Mouse (Mus musculus) myocyte (in vitro differentiated cells): ENCODE data around the gene Lime1. TPM values are rescaled to one million over a fixed set of nuclear protein-coding genes. Genes with fewer than 3 reads are reported as not detected.

Experiments used
- H3K27me3 ChIP-seq: one replicate; pipeline ENCODE4 v1.6.1; 2011; ENCODE audit not compliant: control insufficient read depth, insufficient read depth, insufficient read length
- H3K36me3 ChIP-seq: one replicate; pipeline ENCODE4 v1.6.1; 2011; ENCODE audit not compliant: control insufficient read depth, insufficient read depth
- H3K4me2 ChIP-seq: one replicate; pipeline ENCODE4 v1.6.1; 2011; ENCODE audit warnings: low read depth, control low read depth
- H3K4me3 ChIP-seq: one replicate; pipeline ENCODE4 v1.5.1; 2011; ENCODE audit warnings: mild to moderate bottlenecking, control low read depth, moderate library complexity
- H3K79me2 ChIP-seq: one replicate; pipeline ENCODE4 v1.6.1; 2011; ENCODE audit not compliant: control insufficient read depth, insufficient read depth
- H3ac ChIP-seq: one replicate; pipeline ENCODE4 v1.6.1; 2011; ENCODE audit not compliant: control insufficient read depth, insufficient read length
- CEBPB ChIP-seq: IDR thresholded peaks from 2 replicates; pipeline ENCODE4 v1.6.1; 2011; ENCODE audit warnings: mild to moderate bottlenecking, moderate library complexity; ENCODE audit not compliant: poor library complexity, insufficient read depth, severe bottlenecking
- E2F4 ChIP-seq: IDR thresholded peaks from one replicate; pipeline ENCODE4 v1.6.1; 2011; ENCODE audit warnings: mild to moderate bottlenecking, control low read depth, moderate library complexity; ENCODE audit not compliant: insufficient read depth
- MAX ChIP-seq: IDR thresholded peaks from one replicate; pipeline ENCODE4 v1.6.1; 2011; ENCODE audit warnings: low read depth, mild to moderate bottlenecking, control low read depth
- MYOD1 ChIP-seq, 3 experiments: IDR thresholded peaks; one replicate each; pipeline ENCODE4 v1.6.1; 2011; ENCODE audit warnings: control low read depth in 2 of 3, low read depth in 2 of 3, mild to moderate bottlenecking in 2 of 3, moderate library complexity in 1 of 3; ENCODE audit not compliant: insufficient read length in 2 of 3, control insufficient read depth in 1 of 3
- MYOG ChIP-seq, 3 experiments: IDR thresholded peaks; one replicate each; pipeline ENCODE4 v1.6.1; 2011; ENCODE audit warnings: control low read depth in 2 of 3, low read depth in 2 of 3, mild to moderate bottlenecking in 2 of 3; ENCODE audit not compliant: insufficient read length in 2 of 3, control insufficient read depth in 1 of 3, insufficient read depth in 1 of 3
- POLR2A ChIP-seq: IDR thresholded peaks from one replicate; pipeline ENCODE4 v1.6.1; 2011; ENCODE audit warnings: low read depth, mild to moderate bottlenecking, control low read depth, moderate library complexity; ENCODE audit not compliant: insufficient read length
- POLR2AphosphoS2 ChIP-seq: IDR thresholded peaks from one replicate; pipeline ENCODE4 v1.6.1; 2011; ENCODE audit warnings: low read depth, control low read depth; ENCODE audit not compliant: insufficient read length
- REST ChIP-seq: IDR thresholded peaks from one replicate; pipeline ENCODE4 v1.6.1; 2011; ENCODE audit warnings: mild to moderate bottlenecking, control low read depth, moderate library complexity; ENCODE audit not compliant: insufficient read depth, insufficient read length
- SRF ChIP-seq: IDR thresholded peaks from one replicate; pipeline ENCODE4 v1.6.1; 2011; ENCODE audit warnings: low read depth; ENCODE audit not compliant: control insufficient read depth, insufficient read length
- TCF12 ChIP-seq: IDR thresholded peaks from one replicate; pipeline ENCODE4 v1.6.1; 2011; ENCODE audit warnings: mild to moderate bottlenecking, control low read depth; ENCODE audit not compliant: poor library complexity, insufficient read depth, severe bottlenecking
- TCF3 ChIP-seq: IDR thresholded peaks from one replicate; pipeline ENCODE4 v1.6.1; 2011; ENCODE audit warnings: low read depth, control low read depth; ENCODE audit not compliant: insufficient read length
- USF1 ChIP-seq: IDR thresholded peaks from one replicate; pipeline ENCODE4 v1.6.1; 2011; ENCODE audit warnings: low read depth, mild to moderate bottlenecking, control low read depth, moderate library complexity
- polyA plus RNA-seq: library from polyadenylated mRNA; unstranded; fragments of >200 nt; fragmentation: generic; extraction: Trizol; gene quantifications from one replicate; pipeline ENCODE4 v1.2.1, GENCODE M21; 2012; ENCODE audit warnings: missing spikeins

The Lime1 gene
- polyA plus RNA-seq, 1 experiment = 8.2 TPM

DNA sequence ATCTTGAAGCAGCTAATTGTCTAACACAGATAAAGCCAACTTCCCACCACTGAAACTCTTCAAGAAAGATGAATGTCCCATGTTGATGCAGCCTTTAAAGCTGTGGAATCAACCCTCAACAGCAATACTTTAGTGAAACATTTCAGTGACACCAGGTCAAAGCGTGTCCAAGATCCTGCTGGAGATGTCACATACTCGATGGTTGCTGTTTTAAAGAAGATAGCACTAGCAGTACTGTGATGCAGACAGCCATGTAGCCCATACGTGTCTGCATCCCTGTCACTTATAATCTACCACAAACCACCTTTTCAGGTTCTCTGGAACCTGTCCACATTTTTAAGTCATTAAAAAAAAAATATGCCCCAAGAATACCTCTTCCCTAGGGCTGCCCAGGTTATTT is 23.8 kb downstream of the Lime1 start:
- Histone ChIP-seq H3K4me3 (no peak overlapping the region), H3K36me3 (no peaks in the 10 kb centered on the region), H3K27me3 (no peaks in the 10 kb centered on the region), H3ac (no peak overlapping the region), H3K4me2 (no peak overlapping the region), H3K79me2 (no peaks in the 10 kb centered on the region)
- TF ChIP-seq SRF (no peak), POLR2AphosphoS2 (no peak), MAX (no peak), POLR2A (no peak), E2F4 (no peak), TCF12 (no peak), MYOD1 (IDR thresholded peaks at IDR 0.05; ENCODE audit: control insufficient read depth in 1 of 3, insufficient read length in 2 of 3, low read depth in 2 of 3) (no peak), TCF3 (no peak), MYOG (IDR thresholded peaks at IDR 0.05; ENCODE audit: control insufficient read depth in 1 of 3, insufficient read depth in 1 of 3, insufficient read length in 2 of 3, low read depth in 2 of 3) (no peak), CEBPB (no peak), USF1 (no peak), REST (no peak)

DNA sequence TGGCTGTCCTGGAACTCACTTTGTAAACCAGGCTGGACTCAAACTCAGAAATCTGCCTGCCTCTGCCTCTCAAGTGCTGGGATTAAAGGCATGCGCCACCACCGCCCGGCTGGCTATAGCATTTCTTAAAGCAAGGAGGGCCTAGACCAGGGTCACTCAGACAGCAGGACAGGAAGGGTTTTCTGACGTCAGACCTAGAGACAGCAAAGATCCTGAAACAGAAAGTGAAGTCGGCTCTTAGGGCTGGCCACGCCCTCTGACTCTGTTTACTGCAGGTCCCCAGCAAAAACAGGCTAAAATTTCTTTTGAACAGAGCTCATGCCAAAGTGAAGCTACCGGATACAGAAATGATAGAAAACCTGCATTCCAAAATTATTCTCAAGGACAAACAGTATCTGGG is 29.8 kb downstream of the Lime1 start:
- Histone ChIP-seq H3K4me2 (no peak overlapping the region), H3ac (no peak overlapping the region), H3K27me3 (no peaks in the 10 kb centered on the region), H3K36me3 (no peaks in the 10 kb centered on the region), H3K4me3 (no peak overlapping the region), H3K79me2 (no peaks in the 10 kb centered on the region)
- no peak for TF ChIP-seq CEBPB
- TF ChIP-seq SRF = no peak
- TF ChIP-seq MYOG (IDR thresholded peaks at IDR 0.05; ENCODE audit: control insufficient read depth in 1 of 3, insufficient read depth in 1 of 3, insufficient read length in 2 of 3, low read depth in 2 of 3) = no peak
- no peak for TF ChIP-seq POLR2AphosphoS2
- TF ChIP-seq USF1 = no peak
- TF ChIP-seq MAX = no peak
- TF ChIP-seq TCF3 = no peak

GRCm38 (mm10) chr2:181410760-181411473 is 31.0 kb downstream of the Lime1 start:
- TF ChIP-seq MYOD1 (IDR thresholded peaks at IDR 0.05; ENCODE audit: control insufficient read depth in 1 of 3, insufficient read length in 2 of 3, low read depth in 2 of 3) (peak in 1 of 3 experiments; percentile 13), USF1 (peak; percentile 19), POLR2AphosphoS2 (no peak)

DNA sequence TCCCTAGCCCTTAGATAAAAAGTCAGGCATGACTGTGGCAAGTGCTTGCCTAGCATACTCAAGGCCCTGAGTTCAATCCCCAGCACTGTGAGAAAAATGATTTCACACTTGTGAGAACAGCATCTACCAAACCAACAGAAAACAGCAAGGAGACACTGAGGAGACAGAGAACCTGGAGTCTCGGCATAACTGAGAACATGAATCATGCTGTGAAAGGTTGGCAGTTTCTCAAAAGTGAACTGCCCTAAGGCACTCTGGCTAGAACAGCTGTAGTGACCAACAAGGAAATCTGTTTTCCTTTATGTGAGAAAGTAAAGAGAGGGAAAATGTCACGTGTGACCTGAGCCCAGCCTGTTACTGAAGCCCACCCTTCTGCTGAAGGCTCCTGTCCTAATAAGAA is 33.3 kb downstream of the Lime1 start:
- Histone ChIP-seq H3K79me2 (no peaks in the 10 kb centered on the region), H3K4me2 (no peak overlapping the region), H3K36me3 (no peaks in the 10 kb centered on the region), H3K4me3 (no peak overlapping the region), H3ac (no peak overlapping the region), H3K27me3 (no peaks in the 10 kb centered on the region)
- peak in 1 of 3 experiments; percentile 22 for TF ChIP-seq MYOD1 (IDR thresholded peaks at IDR 0.05; ENCODE audit: control insufficient read depth in 1 of 3, insufficient read length in 2 of 3, low read depth in 2 of 3)
- TF ChIP-seq USF1 = peak; percentile 63
- no peak for TF ChIP-seq TCF12

More at GRCm38 (mm10) chr2:181410760-181411473, 31.0 kb downstream of the Lime1 start:
- Histone ChIP-seq H3K27me3 (no peaks in the 10 kb centered on the region), H3ac (no peak overlapping the region), H3K4me2 (no peak overlapping the region), H3K36me3 (no peaks in the 10 kb centered on the region), H3K4me3 (no peak overlapping the region), H3K79me2 (no peaks in the 10 kb centered on the region)

DNA sequence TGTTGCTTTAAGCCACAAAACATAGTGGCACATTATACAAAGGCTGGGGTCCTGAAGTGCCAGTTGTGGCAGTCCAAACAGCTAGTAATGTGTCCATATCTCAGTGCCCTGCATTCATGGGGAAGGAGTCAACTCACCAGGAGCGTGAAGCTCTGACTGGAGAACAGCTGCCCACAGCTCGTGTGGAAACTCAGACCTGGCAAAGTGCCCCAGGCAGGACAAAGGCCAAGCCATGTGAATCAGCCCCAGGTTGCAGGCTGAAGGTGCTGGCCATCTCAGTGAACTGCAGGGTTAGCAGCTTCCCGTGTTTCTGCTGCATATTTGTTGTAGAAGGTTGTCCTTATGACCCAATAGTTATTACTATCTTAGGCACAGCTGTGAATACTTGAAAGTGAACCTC is 36.1 kb downstream of the Lime1 start:
- Histone ChIP-seq H3K4me3 (no peak overlapping the region), H3K27me3 (no peaks in the 10 kb centered on the region), H3K4me2 (no peak overlapping the region), H3K36me3 (no peaks in the 10 kb centered on the region), H3ac (no peak overlapping the region), H3K79me2 (no peaks in the 10 kb centered on the region)
- no peak for TF ChIP-seq USF1
- TF ChIP-seq REST = no peak
- TF ChIP-seq POLR2A = no peak
- TF ChIP-seq MYOG (IDR thresholded peaks at IDR 0.05; ENCODE audit: control insufficient read depth in 1 of 3, insufficient read depth in 1 of 3, insufficient read length in 2 of 3, low read depth in 2 of 3) = peak in 1 of 3 experiments; percentile 75
- TF ChIP-seq MYOD1 (IDR thresholded peaks at IDR 0.05; ENCODE audit: control insufficient read depth in 1 of 3, insufficient read length in 2 of 3, low read depth in 2 of 3) = peak in 2 of 3 experiments; percentile 47 to 68
